Mouse (Mus musculus) olfactory bulb, adult 2 months (tissue): ENCODE data around the gene Rsf1. TPM values are rescaled to one million over a fixed set of nuclear protein-coding genes. Genes with fewer than 3 reads are reported as not detected.

ENCODE experiments used
- H3K27ac ChIP-seq: fragments of 200-500 bp; 2 replicates; pipeline ENCODE4 v1.5.1; 2012; ENCODE audit warnings: low read depth, low read length; ENCODE audit not compliant: insufficient read depth
- H3K4me1 ChIP-seq: fragments of 200-500 bp; 2 replicates; pipeline ENCODE4 v1.6.1; 2012; ENCODE audit warnings: low read length; ENCODE audit not compliant: control insufficient read depth, insufficient read depth
- H3K4me3 ChIP-seq: fragments of 200-500 bp; 2 replicates; pipeline ENCODE4 v1.5.1; 2012; ENCODE audit warnings: mild to moderate bottlenecking, low read depth, low read length, moderate library complexity; ENCODE audit not compliant: insufficient read depth
- CTCF ChIP-seq: fragments of 200-500 bp; IDR thresholded peaks from 2 replicates; pipeline ENCODE4 v1.5.1; 2012; ENCODE audit warnings: low read depth, mild to moderate bottlenecking, low read length, moderate library complexity; ENCODE audit not compliant: insufficient read depth
- POLR2A ChIP-seq: fragments of 200-500 bp; IDR thresholded peaks from 2 replicates; pipeline ENCODE4 v1.6.1; 2012; ENCODE audit warnings: mild to moderate bottlenecking, low read depth, low read length, moderate library complexity; ENCODE audit not compliant: insufficient read depth
- WGBS: fragments of 180-500 bp; shearing (Covaris S2); methylation state at CpG from one replicate; pipeline ENCODE4 v1.1.7; 2018; 5-methylcytosine and 5-hydroxymethylcytosine counted together
- polyA plus RNA-seq: library from polyadenylated mRNA; stranded (reverse); fragments of >200 nt; gene quantifications from 2 replicates; pipeline ENCODE4 v1.2.4, GENCODE M21; 2012; ENCODE audit warnings: low replicate concordance; ENCODE audit not compliant: missing spikeins, insufficient read depth, insufficient read length

The Rsf1 gene
- polyA plus RNA-seq, 1 experiment: 122 TPM

GRCm38 (mm10) chr7:97578361-97579066 lies 1.2 kb upstream of the Rsf1 start:
- Histone ChIP-seq H3K4me3 (peak overlapping the region; percentile 93), H3K4me1 (peaks cover 3% of the 10 kb centered on the region; the same call in 1 of the 2 replicates), H3K27ac (no peak overlapping the region)
- TF ChIP-seq POLR2A: no peak; the same call in 1 of the 2 replicates
- 21% methylated on average over 8 of the region's 8 CpGs for WGBS

DNA sequence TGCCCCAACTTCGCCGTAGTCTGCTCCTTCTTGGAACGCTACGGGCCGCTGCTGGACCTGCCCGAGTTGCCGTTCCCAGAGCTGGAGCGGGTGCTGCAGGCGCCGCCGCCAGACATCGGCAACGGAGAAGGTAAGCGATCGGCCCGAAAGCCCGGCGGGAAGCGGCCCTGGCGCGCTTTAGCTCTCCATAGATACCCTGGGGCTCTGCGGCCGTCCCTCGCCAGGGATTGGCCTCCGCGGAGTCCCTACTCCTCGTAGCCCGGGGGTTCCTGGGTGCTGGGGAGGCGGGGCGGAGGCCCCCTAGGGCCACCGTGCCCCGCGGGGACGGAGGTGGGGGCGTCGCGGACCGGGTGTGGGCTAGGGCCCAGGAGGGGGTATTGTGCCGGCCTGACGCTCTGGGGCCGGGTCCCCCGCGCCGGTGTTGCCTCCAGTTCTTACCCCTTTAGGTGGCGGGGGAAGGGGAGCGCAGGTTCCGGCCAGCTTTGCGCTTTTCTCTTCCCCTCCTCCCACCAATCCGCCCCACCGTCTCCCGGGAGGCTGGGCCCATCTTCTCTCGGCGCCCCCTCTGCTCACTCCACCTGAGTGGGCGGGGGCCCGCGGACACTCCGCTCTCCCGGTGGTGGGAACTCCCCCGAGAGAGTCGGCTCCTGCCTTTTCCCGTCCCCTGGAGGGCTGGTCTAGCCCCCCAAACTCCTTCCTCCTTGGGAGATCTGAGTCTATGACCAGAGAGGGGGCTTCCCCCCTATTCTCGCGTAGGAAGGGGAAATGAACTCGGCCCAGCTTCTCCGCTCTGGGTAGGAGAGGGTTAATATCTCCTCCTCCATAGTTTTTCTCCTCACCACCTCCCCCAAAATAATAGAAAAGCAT lies 520 bp downstream of the Rsf1 start:
- under 1% methylated on average over 55 of the region's 65 CpGs for WGBS
- Histone ChIP-seq H3K4me3 (peak overlapping the region; percentile 93), H3K4me1 (peaks cover 3% of the 10 kb centered on the region; the same call in 1 of the 2 replicates), H3K27ac (peak overlapping the region; percentile 94)
- TF ChIP-seq CTCF: no peak; the same call in 1 of the 2 replicates
- TF ChIP-seq POLR2A: no peak

GRCm38 (mm10) chr7:97580843-97581214 lies 1.1 kb downstream of the Rsf1 start:
- Histone ChIP-seq H3K4me3 (peak overlapping the region; percentile 93), H3K4me1 (peaks cover 3% of the 10 kb centered on the region; the same call in 1 of the 2 replicates), H3K27ac (peak overlapping the region; percentile 94)
- 0% methylated on average over 11 of the region's 11 CpGs for WGBS
- TF ChIP-seq POLR2A (peak; percentile 51), CTCF (no peak)

- Histone ChIP-seq H3K4me3 (no peak overlapping the region), H3K4me1 (peaks cover 17% of the 10 kb centered on the region), H3K27ac (no peak overlapping the region)
- no peak for TF ChIP-seq CTCF
- TF ChIP-seq POLR2A: no peak
- WGBS: 63% methylated on average over 5 of the region's 5 CpGs
Measured at GRCm38 (mm10) chr7:97588506-97588905, 8.8 kb downstream of the Rsf1 start.

DNA sequence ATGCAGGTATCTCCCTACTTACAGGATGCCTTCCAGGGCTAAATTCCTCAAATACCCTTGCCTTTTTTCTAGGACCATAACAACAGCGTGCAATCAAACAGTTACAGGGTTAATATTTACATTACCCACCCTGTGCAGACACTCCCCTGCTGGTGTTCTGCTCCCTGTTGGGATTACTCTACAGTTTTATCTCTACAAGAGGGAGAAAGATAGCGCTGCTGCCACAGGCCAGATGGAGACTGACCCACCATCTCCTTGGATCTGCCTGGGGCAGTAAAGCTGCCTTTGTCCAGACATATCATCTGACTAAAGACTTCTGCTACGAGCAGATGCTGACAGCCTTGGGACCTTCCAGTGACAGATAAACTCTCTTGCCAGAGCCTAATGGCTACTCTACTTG lies 10.8 kb downstream of the Rsf1 start:
- Histone ChIP-seq H3K4me1 (peaks cover 17% of the 10 kb centered on the region), H3K27ac (no peak overlapping the region), H3K4me3 (no peak overlapping the region)
- 51% methylated on average over 3 of the region's 3 CpGs for WGBS
- TF ChIP-seq POLR2A: no peak
- TF ChIP-seq CTCF: no peak

DNA sequence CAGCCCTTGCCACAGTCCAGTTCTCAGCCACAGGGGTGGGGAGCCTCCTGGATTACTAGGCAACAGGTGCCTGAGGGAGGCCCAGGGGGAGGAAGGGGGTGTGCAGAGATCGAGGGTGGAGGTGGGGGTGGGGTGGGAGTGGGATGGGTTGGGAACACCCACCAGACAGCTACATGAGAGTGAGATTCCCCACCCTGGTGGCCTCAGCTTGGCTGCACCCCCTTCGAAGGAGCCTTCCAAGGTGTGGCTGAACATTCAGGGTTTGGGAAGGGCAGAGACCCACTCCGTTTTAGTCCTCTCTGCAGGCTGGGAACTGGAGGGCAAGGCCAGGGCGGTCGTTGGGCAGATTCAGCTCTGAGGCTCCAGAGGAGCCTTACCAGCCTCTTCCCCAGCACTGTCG lies 11.6 kb downstream of the Rsf1 start:
- 79% methylated on average over 6 of the region's 6 CpGs for WGBS
- no peak for TF ChIP-seq CTCF
- TF ChIP-seq POLR2A: no peak
- Histone ChIP-seq H3K4me1 (peaks cover 17% of the 10 kb centered on the region), H3K4me3 (no peak overlapping the region), H3K27ac (no peak overlapping the region)

- TF ChIP-seq POLR2A (no peak), CTCF (no peak)
- WGBS: 90% methylated on average over 4 of the region's 4 CpGs
- Histone ChIP-seq H3K4me1 (peaks cover 17% of the 10 kb centered on the region), H3K27ac (no peak overlapping the region), H3K4me3 (no peak overlapping the region)
Measured at GRCm38 (mm10) chr7:97592396-97592795, 12.7 kb downstream of the Rsf1 start.

DNA sequence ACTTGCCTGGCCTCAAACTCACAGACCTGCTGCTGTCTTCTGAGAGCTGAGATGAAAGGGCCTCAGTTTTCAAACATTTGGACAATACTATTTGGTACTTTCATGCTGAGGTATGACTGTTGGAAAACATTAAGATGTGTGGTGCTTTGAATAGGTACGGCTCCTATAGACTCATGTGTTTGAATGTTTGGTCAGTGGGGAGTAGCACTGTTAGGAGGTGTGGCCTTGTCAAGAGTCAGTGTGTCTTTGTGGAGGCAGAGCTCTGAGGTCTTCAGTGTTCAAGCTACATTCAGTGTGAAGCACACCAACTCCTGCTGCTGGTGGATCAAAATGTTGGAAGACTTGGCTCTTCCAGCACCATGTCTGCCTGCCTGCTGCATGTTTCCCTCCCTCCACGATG lies 13.8 kb downstream of the Rsf1 start:
- no peak for TF ChIP-seq POLR2A
- TF ChIP-seq CTCF: no peak
- WGBS: 69% methylated on average over 2 of the region's 2 CpGs
- no peak overlapping the region for H3K27ac ChIP-seq
- H3K4me1 ChIP-seq: peaks cover 17% of the 10 kb centered on the region
- no peak overlapping the region for H3K4me3 ChIP-seq

GRCm38 (mm10) chr7:97598548-97598947 lies 18.9 kb downstream of the Rsf1 start:
- no peak overlapping the region for H3K27ac ChIP-seq
- 93% methylated on average over 2 of the region's 2 CpGs for WGBS
- H3K4me1 ChIP-seq: no peaks in the 10 kb centered on the region
- TF ChIP-seq CTCF (no peak), POLR2A (no peak)
- no peak overlapping the region for H3K4me3 ChIP-seq
